Mouse (Mus musculus) cerebellum, adult 9-10 months (tissue): ENCODE measurements around the gene Sys1.

ENCODE experiments used
- DNase-seq: peaks from one replicate; pipeline ENCODE4 v3.0.0; 2022

Sys1 gene

GRCm38 (mm10) chr2:164453887-164454500 is 2.8 kb upstream of the Sys1 start:
- no peak for DNase-seq

DNA sequence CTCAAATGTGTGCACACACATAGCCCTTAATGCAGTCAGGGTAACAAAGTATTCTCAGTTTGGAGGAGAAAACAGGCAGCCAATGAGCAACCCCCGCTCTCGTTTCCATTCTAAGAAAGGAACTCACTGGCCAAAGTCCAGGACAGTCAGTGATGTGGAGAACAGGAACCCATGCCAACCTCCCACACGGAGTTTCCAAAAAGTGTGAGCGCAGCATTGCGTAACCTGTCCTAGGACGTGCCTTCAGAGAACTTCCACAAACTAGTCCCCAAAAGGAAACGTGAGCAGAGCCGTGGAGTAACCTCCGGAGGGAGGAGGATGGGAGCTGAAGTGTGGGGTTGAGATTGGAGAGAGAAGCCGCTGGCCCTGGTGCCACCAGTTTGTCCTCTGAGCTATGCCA is 1.9 kb upstream of the Sys1 start:
- DNase-seq, result no peak

- DNase-seq, result no peak
Measured at GRCm38 (mm10) chr2:164455421-164456190, 1.2 kb upstream of the Sys1 start.

DNA sequence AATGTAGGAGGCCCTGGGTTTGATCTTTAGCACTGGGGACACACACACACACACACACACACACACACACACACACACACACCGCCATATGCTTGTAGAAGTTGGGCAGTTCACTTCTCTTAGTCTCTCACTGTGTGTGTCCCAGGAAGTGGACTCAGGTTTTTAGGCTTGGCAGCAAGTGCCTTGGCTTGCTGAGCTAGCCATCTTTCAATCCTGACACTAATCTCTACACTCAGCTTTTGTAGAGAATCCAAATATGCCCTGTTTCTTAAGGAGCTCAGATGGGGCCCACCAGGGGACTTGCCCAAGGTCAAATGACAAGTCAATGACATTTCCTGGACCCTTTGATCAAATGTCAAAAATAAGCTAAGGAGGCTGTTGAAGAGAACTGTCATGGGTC is 351 bp upstream of the Sys1 start:
- DNase-seq, result no peak

- no peak for DNase-seq
Measured at GRCm38 (mm10) chr2:164457942-164458341, 1.2 kb downstream of the Sys1 start.

GRCm38 (mm10) chr2:164458535-164458934 is 1.8 kb downstream of the Sys1 start:
- no peak for DNase-seq

- peak; percentile 98 for DNase-seq
Measured at GRCm38 (mm10) chr2:164460745-164461551, 4.2 kb downstream of the Sys1 start, which contains the start of gene Gm20458. Gene Gm20458 (plus strand): TSS chr2:164460967.

DNA sequence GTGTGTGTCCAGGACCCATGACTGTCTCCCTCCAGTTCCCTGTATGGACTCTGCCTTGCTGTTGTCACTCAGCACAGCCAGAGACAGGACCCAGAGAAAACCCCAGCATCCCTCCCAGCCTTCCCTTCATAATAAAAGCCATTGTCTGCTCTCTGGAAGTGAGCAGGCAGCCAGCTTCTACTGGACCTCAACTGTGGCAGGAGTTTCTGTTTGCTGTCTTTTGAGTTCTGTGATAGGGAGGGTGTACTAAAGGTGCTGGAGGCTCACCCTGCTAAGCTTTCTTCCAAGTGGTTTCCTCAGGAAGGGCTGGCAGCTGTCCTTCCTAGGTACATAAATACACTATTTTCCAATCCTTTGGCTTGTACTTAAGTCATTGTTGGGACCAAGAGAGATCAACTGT is 8.4 kb downstream of the Sys1 start:
- DNase-seq, result no peak

GRCm38 (mm10) chr2:164466787-164467186 is 10.0 kb downstream of the Sys1 start:
- no peak for DNase-seq

GRCm38 (mm10) chr2:164470254-164470653 is 13.5 kb downstream of the Sys1 start:
- DNase-seq, result peak; percentile 64

GRCm38 (mm10) chr2:164473624-164474023 is 16.9 kb downstream of the Sys1 start, which contains the start of gene Trp53tg5:
Gene Trp53tg5 (minus strand): TSS chr2:164473724.
- DNase-seq, result no peak

DNA sequence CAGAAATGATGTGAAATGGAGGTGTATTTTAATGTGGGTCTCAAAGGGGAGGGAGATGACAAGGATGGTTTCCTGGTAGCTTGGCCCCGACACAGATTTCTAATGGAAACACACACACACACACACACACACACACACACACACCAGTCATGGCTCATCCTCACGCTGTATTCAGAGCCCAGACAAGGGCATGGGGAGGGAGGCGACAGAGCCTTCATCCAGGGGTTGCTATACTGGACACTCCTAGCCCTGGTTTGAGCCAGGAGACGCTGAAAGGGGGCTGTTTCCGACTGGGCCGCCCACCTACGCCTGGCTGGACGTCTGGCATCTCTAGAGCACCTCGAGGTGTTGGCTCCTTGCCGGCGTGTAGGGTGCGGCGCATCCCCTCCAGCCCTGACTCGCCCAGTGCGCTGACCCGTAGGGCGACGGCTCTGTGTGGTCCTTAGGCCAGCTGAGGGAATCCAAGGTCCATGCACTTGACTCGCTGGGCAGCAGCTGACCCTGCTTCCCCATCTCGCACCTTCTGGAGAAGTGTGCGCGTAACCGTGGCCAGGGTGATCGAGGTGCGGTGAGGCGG is 29.0 kb downstream of the Sys1 start, which contains the start of gene Dbndd2:
TSS of gene Dbndd2 (plus strand) at position 426 of the 577 bp plus-strand sequence.
- peak; percentile 80 for DNase-seq

GRCm38 (mm10) chr2:164486258-164487114 is 29.7 kb downstream of the Sys1 start:
- DNase-seq, result peak; percentile 71

GRCm38 (mm10) chr2:164487115-164487527 is 30.4 kb downstream of the Sys1 start:
- no peak for DNase-seq

DNA sequence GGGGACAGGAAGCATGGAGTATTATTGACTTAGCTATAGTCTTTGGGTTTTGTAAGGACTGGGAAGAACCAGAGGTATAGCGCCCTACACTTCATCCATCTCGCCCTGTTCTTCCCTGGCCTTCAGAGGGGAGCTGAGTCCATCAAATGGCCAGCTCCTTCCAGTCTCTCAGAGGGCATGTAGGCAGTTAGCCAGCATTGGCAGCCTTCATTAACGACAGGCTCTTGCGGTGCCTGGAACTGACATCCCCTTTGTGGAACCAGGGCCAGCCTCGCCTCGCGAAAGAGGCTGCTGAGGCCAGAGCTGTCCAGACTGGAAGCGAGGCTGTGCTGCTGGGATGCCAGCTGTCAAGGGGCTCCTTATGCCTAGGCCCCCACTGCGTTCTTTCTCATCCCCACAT is 31.0 kb downstream of the Sys1 start:
- DNase-seq, result peak; percentile 78

GRCm38 (mm10) chr2:164494126-164494525 is 37.4 kb downstream of the Sys1 start:
- DNase-seq, result no peak

- DNase-seq, result no peak
Measured at GRCm38 (mm10) chr2:164496331-164496730, 39.6 kb downstream of the Sys1 start.

DNA sequence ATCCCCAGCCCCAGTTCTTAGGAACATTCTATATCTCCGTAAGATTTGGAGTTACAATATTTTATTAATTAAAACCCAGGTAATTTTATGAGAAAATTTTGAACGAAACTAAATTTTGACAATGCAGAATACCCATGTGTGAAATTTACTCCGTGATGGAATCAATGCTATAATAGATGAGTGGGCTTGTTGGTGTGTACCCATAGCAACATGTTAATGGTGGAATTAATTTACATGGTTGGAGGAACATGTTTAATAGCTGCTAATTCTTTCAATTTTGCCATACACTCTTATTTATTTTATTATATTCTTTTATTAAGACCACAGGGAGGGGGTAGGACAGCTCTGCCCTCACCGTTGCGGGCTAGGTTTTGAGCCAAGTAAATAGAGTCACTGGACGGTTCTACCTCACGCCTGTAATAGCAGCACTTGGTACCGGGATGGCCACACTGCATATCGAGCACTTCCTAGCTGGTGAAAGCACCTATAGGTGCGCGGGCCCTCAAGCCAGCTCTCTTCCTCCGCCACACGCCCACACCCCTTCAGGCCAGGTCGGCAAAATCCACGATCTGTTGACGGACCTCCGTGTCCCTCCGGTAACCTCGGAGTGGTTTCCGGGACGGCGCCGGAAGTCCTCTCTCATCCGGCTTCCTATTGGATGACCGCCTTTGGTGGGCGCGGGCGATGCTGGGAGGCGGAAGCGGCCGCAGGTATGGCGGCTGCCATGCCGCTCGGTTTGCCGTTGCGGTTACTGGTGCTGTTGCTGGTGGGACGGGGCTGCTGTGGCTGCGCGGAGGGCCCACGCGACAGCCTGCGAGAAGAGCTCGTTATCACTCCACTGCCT is 40.3 kb downstream of the Sys1 start, which contains the start of gene Pigt:
TSS of gene Pigt (plus strand) at position 674 of the 844 bp plus-strand sequence.
- DNase-seq, result peak; percentile 86

DNA sequence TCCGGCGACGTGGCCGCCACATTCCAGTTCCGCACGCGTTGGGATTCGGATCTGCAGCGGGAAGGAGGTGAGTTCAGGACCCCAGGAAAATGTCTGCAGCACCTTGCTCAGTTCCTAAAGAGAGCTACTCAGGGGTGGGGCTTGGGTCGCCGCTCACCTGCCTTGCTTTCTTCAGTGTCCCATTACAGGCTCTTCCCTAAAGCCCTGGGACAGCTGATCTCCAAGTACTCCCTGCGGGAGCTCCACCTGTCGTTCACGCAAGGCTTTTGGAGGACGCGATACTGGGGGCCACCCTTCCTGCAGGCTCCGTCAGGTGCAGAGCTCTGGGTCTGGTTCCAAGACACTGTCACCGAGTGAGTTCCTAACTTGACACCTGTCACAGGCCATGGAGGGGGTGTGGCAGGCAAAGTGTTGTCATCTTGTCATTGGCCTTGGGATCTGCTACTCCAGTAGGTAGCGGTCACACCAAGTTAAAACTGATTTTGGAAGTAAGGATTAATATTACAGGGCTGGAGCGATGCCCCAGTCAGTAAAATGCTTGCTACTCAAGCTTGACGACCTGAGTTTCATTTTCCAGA is 41.0 kb downstream of the Sys1 start:
- no peak for DNase-seq

GRCm38 (mm10) chr2:164499317-164499716 is 42.6 kb downstream of the Sys1 start:
- DNase-seq, result no peak

- DNase-seq, result no peak
Measured at GRCm38 (mm10) chr2:164500511-164500910, 43.7 kb downstream of the Sys1 start.
